ENCODE assay signal across 8 mouse cellular contexts in genomic region chr5:129846752-129847557, GRCm38 (mm10). TPM values are rescaled to one million over a fixed set of nuclear protein-coding genes. Genes with fewer than 3 reads are reported as not detected.
DNase-seq lines count a peak whose midpoint lies in the region; ATAC-seq and TF ChIP-seq lines count a peak whose summit lies in the region.

Sumf2 (plus strand) TSS chr5:129846986.

- peak within 1 kb of the TSS; percentile 66 for H3K4me2 ChIP-seq in lung, postnatal 0 days (replicated peaks; ENCODE audit: low read depth, low read length)

- TF ChIP-seq EP300 in lung, postnatal 0 days (IDR thresholded peaks at IDR 0.05) = no peak

- DNase-seq in MN1 (ENCODE audit: low spot score) = peak; percentile 93
- peak; percentile 95 for DNase-seq in cerebellum, adult 9-10 months
- DNase-seq in hindbrain, embryonic 10.5 days (ENCODE audit: low spot score) = peak; percentile 97
- peak; percentile 95 for DNase-seq in layer of hippocampus, adult 9-11 months
- DNase-seq in lung, postnatal 0 days (ENCODE audit: low spot score) = peak; percentile 98
- peak; percentile 94 for DNase-seq in ovary, postnatal 14 days (ENCODE audit: low spot score)
- DNase-seq in thymus, postnatal 14 days = peak; percentile 96

- peak within 1 kb of the TSS; percentile 89 for H3K27ac ChIP-seq in hindbrain, embryonic 10.5 days
- no peak within 1 kb of the TSS for H3K27ac ChIP-seq in lung, postnatal 0 days (ENCODE audit: low read length)

- TF ChIP-seq CTCF in lung, postnatal 0 days (IDR thresholded peaks at IDR 0.05) = no peak

- 13% methylated on average over 22 of the region's 22 CpGs for WGBS in hindbrain, embryonic 10.5 days
- 6% methylated on average over 22 of the region's 22 CpGs for WGBS in lung, postnatal 0 days

- peaks cover 11% of the 10 kb centered on the region for H3K4me1 ChIP-seq in hindbrain, embryonic 10.5 days (replicated peaks)
- 0 out of 2 replicates have a peak, but pooled peaks cover 3% of the 10 kb centered on the region for H3K4me1 ChIP-seq in lung, postnatal 0 days (ENCODE audit: insufficient read depth, low read depth, low read length)

- no peaks in the 10 kb centered on the region for H3K27me3 ChIP-seq in hindbrain, embryonic 10.5 days (ENCODE audit: insufficient read depth, poor library complexity, severe bottlenecking)
- H3K27me3 ChIP-seq in lung, postnatal 0 days (replicated peaks; ENCODE audit: insufficient read depth, low read length) = no peaks in the 10 kb centered on the region

- H3K9me3 ChIP-seq in hindbrain, embryonic 10.5 days = peaks cover 2% of the 10 kb centered on the region; the same call in 1 of the 2 replicates
- no peaks in the 10 kb centered on the region for H3K9me3 ChIP-seq in lung, postnatal 0 days (ENCODE audit: low read length)

- H3K9ac ChIP-seq in lung, postnatal 0 days (replicated peaks; ENCODE audit: low read depth) = peak within 1 kb of the TSS; percentile 62

- ATAC-seq in frontal cortex, adult (ENCODE audit: low TSS enrichment) = peak; percentile 100
- ATAC-seq in lung, postnatal 0 days = peak; percentile 100

- peaks cover 50% of the 10 kb centered on the region for H3K36me3 ChIP-seq in hindbrain, embryonic 10.5 days
- H3K36me3 ChIP-seq in lung, postnatal 0 days (ENCODE audit: insufficient read depth, low read length) = peaks cover 16% of the 10 kb centered on the region; the same call in 1 of the 2 replicates

- peak within 1 kb of the TSS; percentile 70 for H3K4me3 ChIP-seq in hindbrain, embryonic 10.5 days
- peak within 1 kb of the TSS; percentile 56 for H3K4me3 ChIP-seq in lung, postnatal 0 days (ENCODE audit: low read depth, low read length)

RNA-seq across cellular contexts. Expression of gene Sumf2, which starts in this region (rescaled TPM):
- 46.6 and 47.5 TPM in 2 replicates for polyA plus RNA-seq in hindbrain, embryonic 10.5 days (2016; fragmentation: Nextera tagmentation; extraction: Ambion mirVana)
- polyA plus RNA-seq in lung, postnatal 0 days (2015; fragmentation: Nextera tagmentation; extraction: Ambion mirVana) = 25.5 and 30.9 TPM in 2 replicates
